In the genomic region with DNA sequence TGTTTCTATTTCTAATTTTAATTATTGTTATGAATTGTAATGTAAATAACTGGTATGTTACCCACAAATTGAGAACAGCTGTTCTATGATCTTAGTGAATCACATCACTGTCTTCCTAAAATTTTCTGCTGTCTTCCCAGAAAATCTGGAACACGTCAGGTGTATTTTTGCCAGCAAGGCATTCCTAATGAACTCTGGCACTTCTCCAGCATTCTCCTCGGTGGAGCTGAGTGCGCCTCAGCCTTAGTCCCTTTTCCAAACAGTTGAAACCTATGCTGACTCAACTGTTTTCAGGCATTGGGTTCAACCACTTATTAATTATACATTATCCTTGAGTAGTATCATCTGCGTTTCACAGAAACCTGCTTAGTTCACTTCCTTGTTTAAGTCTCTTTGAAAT, we compare ENCODE assay signal across 24 mouse cellular contexts. TPM values are rescaled to one million over a fixed set of nuclear protein-coding genes. Genes with fewer than 3 reads are reported as not detected.
A peak's percentile ranks its signal among the peaks of the same experiment; 100 is the strongest.
DNase-seq lines count a peak whose midpoint lies in the region; ATAC-seq and TF ChIP-seq lines count a peak whose summit lies in the region.
"Had no signal": no experiment of that assay in that cellular context is flagged by ENCODE, and none has a peak within 500 bp of the region (broad histone marks: within the 10 kb centered on the region; RNA-seq: fewer than 3 reads in every experiment).

No protein-coding gene starts in this region.

- no peak for TF ChIP-seq EP300 in heart, postnatal 0 days (IDR thresholded peaks at IDR 0.05; ENCODE audit: low read depth)

- no peak for TF ChIP-seq CTCF in heart, postnatal 0 days (IDR thresholded peaks at IDR 0.05; ENCODE audit: low read depth)
- TF ChIP-seq CTCF in lung, adult 2 months (IDR thresholded peaks at IDR 0.05; ENCODE audit: insufficient read depth, low read length), result no peak

- H3K27me3 ChIP-seq in heart, postnatal 0 days (ENCODE audit: control insufficient read depth, insufficient read depth, low read length), result no peaks in the 10 kb centered on the region
- H3K27me3 ChIP-seq in heart, embryonic 11.5 days (ENCODE audit: control insufficient read depth, insufficient read depth, low read length), result no peaks in the 10 kb centered on the region
- no peaks in the 10 kb centered on the region for H3K27me3 ChIP-seq in kidney, embryonic 16.5 days (ENCODE audit: insufficient read depth, low read length)
- H3K27me3 ChIP-seq: embryonic facial prominence, embryonic 12.5 days; forebrain, embryonic 12.5 days; heart, embryonic 15.5 days; hindbrain, embryonic 15.5 days; intestine, embryonic 15.5 days; neural tube, embryonic 12.5 days had no signal

- no peak for TF ChIP-seq POLR2A in lung, adult 2 months (IDR thresholded peaks at IDR 0.05; ENCODE audit: borderline replicate concordance, extremely low read depth, low read depth, low read length)

- peak; percentile 8 for DNase-seq in heart, postnatal 0 days (ENCODE audit: low spot score)
- DNase-seq in kidney, postnatal 25 days, result peak; percentile 10 to 32
- DNase-seq in lung, postnatal 10 days, result peak; percentile 3
- DNase-seq in lung, adult 2 months, result no peak
- DNase-seq in brain, adult 2 months (ENCODE audit: low read depth, low spot score), result peak; percentile 41
- DNase-seq in yolk sac, embryonic 10.5 days (ENCODE audit: low spot score), result no peak
- DNase-seq: adrenal gland, postnatal 10 days; cerebellum, adult 9-11 months; gastrocnemius, adult 2 months; heart, postnatal 4 days; liver, postnatal 0 days; retina, postnatal 1 day had no signal

- H3K27ac ChIP-seq in heart, postnatal 0 days (ENCODE audit: low read depth), result no peak overlapping the region
- no peak overlapping the region for H3K27ac ChIP-seq in heart, embryonic 11.5 days (ENCODE audit: low read depth, low read length)
- H3K27ac ChIP-seq in kidney, embryonic 16.5 days (ENCODE audit: low read length), result no peak overlapping the region
- H3K27ac ChIP-seq: embryonic facial prominence, embryonic 12.5 days; forebrain, embryonic 12.5 days; gastrocnemius, adult 2 months; heart, embryonic 15.5 days; hindbrain, embryonic 15.5 days; intestine, embryonic 15.5 days; neural tube, embryonic 12.5 days had no signal

- 37% methylated on average over 4 of the region's 4 CpGs for WGBS in heart, postnatal 0 days
- WGBS in heart, embryonic 11.5 days (ENCODE audit: insufficient replicate concordance), result 76% methylated on average over 4 of the region's 4 CpGs
- WGBS in kidney, embryonic 16.5 days, result 73% methylated on average over 4 of the region's 4 CpGs
- WGBS in lung, adult 2 months, result 51% methylated on average over 4 of the region's 4 CpGs

- H3K36me3 ChIP-seq in heart, postnatal 0 days (replicated peaks; ENCODE audit: control insufficient read depth, insufficient read depth, low read length), result peaks cover 32% of the 10 kb centered on the region
- H3K36me3 ChIP-seq in heart, embryonic 11.5 days (ENCODE audit: control insufficient read depth, insufficient read depth, low read length), result peaks cover 10% of the 10 kb centered on the region
- H3K36me3 ChIP-seq in kidney, embryonic 16.5 days (ENCODE audit: insufficient read depth, low read length), result peaks cover 49% of the 10 kb centered on the region

- H3K4me2 ChIP-seq in heart, postnatal 0 days (ENCODE audit: low read depth, low read length), result no peak overlapping the region
- H3K4me2 ChIP-seq in heart, embryonic 11.5 days, result no peak overlapping the region
- H3K4me2 ChIP-seq in kidney, embryonic 16.5 days (replicated peaks; ENCODE audit: low read depth, low read length), result no peak overlapping the region
- H3K4me2 ChIP-seq: embryonic facial prominence, embryonic 12.5 days; forebrain, embryonic 12.5 days; heart, embryonic 15.5 days; hindbrain, embryonic 15.5 days; intestine, embryonic 15.5 days; liver, embryonic 11.5 days; midbrain, embryonic 11.5 days; neural tube, embryonic 12.5 days had no signal

- H3K9me3 ChIP-seq in heart, postnatal 0 days (replicated peaks; ENCODE audit: control insufficient read depth, low read length), result no peaks in the 10 kb centered on the region
- H3K9me3 ChIP-seq in heart, embryonic 11.5 days (replicated peaks; ENCODE audit: control insufficient read depth, low read length), result no peaks in the 10 kb centered on the region
- no peaks in the 10 kb centered on the region for H3K9me3 ChIP-seq in kidney, embryonic 16.5 days (ENCODE audit: low read length)
- H3K9me3 ChIP-seq: embryonic facial prominence, embryonic 12.5 days; forebrain, embryonic 12.5 days; heart, embryonic 15.5 days; hindbrain, embryonic 15.5 days; intestine, embryonic 15.5 days; neural tube, embryonic 12.5 days had no signal

- no peak overlapping the region for H3K4me3 ChIP-seq in heart, postnatal 0 days (ENCODE audit: low read depth, low read length)
- no peak overlapping the region for H3K4me3 ChIP-seq in heart, embryonic 11.5 days (ENCODE audit: low read depth, low read length)
- H3K4me3 ChIP-seq in kidney, embryonic 16.5 days (ENCODE audit: low read length), result no peak overlapping the region
- H3K4me3 ChIP-seq in lung, adult 2 months (replicated peaks; ENCODE audit: extremely low read depth, low read depth, low read length), result no peak overlapping the region
- H3K4me3 ChIP-seq: embryonic facial prominence, embryonic 12.5 days; erythroblast, embryonic 14.5 days; forebrain, embryonic 12.5 days; gastrocnemius, adult 2 months; heart, embryonic 15.5 days; hindbrain, embryonic 15.5 days; intestine, embryonic 15.5 days; neural tube, embryonic 12.5 days had no signal

- no peak for ATAC-seq in heart, postnatal 0 days (ENCODE audit: insufficient read depth, low read depth)
- ATAC-seq in heart, embryonic 11.5 days (replicated peaks; ENCODE audit: insufficient number of reproducible peaks, low FRiP score, low TSS enrichment), result no peak
- ATAC-seq in kidney, embryonic 16.5 days (ENCODE audit: low FRiP score, low TSS enrichment), result no peak
- ATAC-seq: activated CD4-positive, CD25-positive, alpha-beta regulatory T cell, adult 4 months; intestine, embryonic 15.5 days; liver, postnatal 0 days had no signal

- no peaks in the 10 kb centered on the region for H3K4me1 ChIP-seq in heart, postnatal 0 days (ENCODE audit: control insufficient read depth, insufficient read depth)
- no peaks in the 10 kb centered on the region for H3K4me1 ChIP-seq in heart, embryonic 11.5 days (ENCODE audit: control insufficient read depth, insufficient read depth, low read length)
- no peaks in the 10 kb centered on the region for H3K4me1 ChIP-seq in kidney, embryonic 16.5 days (ENCODE audit: insufficient read depth, low read length)
- no peaks in the 10 kb centered on the region for H3K4me1 ChIP-seq in lung, adult 2 months (ENCODE audit: control insufficient read depth, insufficient read depth, low read length)
- H3K4me1 ChIP-seq: embryonic facial prominence, embryonic 12.5 days; forebrain, embryonic 12.5 days; heart, embryonic 15.5 days; hindbrain, embryonic 15.5 days; intestine, embryonic 15.5 days; neural tube, embryonic 12.5 days had no signal

- H3K9ac ChIP-seq in heart, postnatal 0 days (replicated peaks; ENCODE audit: low read depth, low read length), result no peak overlapping the region
- no peak overlapping the region for H3K9ac ChIP-seq in heart, embryonic 11.5 days (ENCODE audit: low read depth, low read length)
- no peak overlapping the region for H3K9ac ChIP-seq in kidney, embryonic 16.5 days (replicated peaks; ENCODE audit: low read length)
- H3K9ac ChIP-seq: embryonic facial prominence, embryonic 12.5 days; forebrain, embryonic 12.5 days; heart, embryonic 15.5 days; hindbrain, embryonic 15.5 days; intestine, embryonic 15.5 days; liver, postnatal 0 days; neural tube, embryonic 12.5 days had no signal

RNA-seq across cellular contexts. Expression of a gene that starts 25.6 kb away (rescaled TPM):
- total RNA-seq in heart, postnatal 0 days (2014; rRNA removed; ENCODE audit: low replicate concordance), result 6.8 and 10.2 TPM in 2 replicates
- polyA plus RNA-seq in heart, postnatal 0 days (2015; fragmentation: Nextera tagmentation; extraction: Ambion mirVana), result 3.1 and 3.7 TPM in 2 replicates
- 13.6 and 17.6 TPM in 2 replicates for polyA plus RNA-seq in heart, embryonic 11.5 days (2014; fragmentation: Nextera tagmentation; extraction: Ambion mirVana)
- 12.1 and 15.6 TPM in 2 replicates for polyA plus RNA-seq in kidney, embryonic 16.5 days (2015; fragmentation: Nextera tagmentation; extraction: Ambion mirVana)
- polyA plus RNA-seq in lung, adult 2 months (2012; rRNA removed), result 4.1 and 6.0 TPM in 2 replicates

Comparison
In these comparisons a context has a peak if more than half of its experiments do, and no peak if none do; other contexts are left out.
1. DNase-seq: peak in heart, postnatal 0 days (single experiment), kidney, postnatal 25 days (2 of 2), lung, postnatal 10 days (single experiment) and brain, adult 2 months (single experiment); none in lung, adult 2 months (single experiment) and yolk sac, embryonic 10.5 days (single experiment).